Mouse (Mus musculus): ENCODE measurements at regions not wholly inside any gene's neighbourhood (a gene's known extent, or its start where the extent isn't known, plus 50 kb on each side); places are given as distances from the start of the nearest gene placed in this dataset.

DNA sequence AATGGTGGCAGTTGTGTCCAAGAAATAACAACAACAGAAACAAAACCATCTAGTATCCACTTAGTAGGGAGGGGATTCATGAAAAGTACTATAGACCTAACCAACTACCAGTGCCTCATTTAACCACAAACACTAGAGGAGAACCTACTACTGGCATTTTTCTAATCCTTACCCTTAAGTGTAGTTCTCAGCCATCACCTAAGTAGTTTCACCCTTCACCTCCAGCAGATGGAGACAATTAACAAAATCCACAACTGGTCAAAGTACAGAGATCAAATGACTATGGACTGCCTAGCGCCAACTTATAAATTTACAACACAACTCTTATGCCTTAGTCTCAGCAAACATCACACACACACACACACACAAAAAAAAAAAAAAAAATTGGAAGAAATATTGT, 874.6 kb downstream of the Kcna4 start (continued):
- TF ChIP-seq RAD21 (IDR thresholded peaks at IDR 0.05; ENCODE audit: low read depth, low read length), result no peak
